Mouse (Mus musculus): Measurements from ENCODE around the gene B4galt2.
A peak's percentile ranks its signal among the peaks of the same experiment; 100 is the strongest.

B4galt2 gene

GRCm38 (mm10) chr4:117867823-117868222, 15.5 kb downstream of the B4galt2 start:
- DNase-seq (ENCODE audit: low spot score), result peak; percentile 43

GRCm38 (mm10) chr4:117867000-117867399, 16.3 kb downstream of the B4galt2 start:
- DNase-seq (ENCODE audit: low spot score), result no peak

GRCm38 (mm10) chr4:117866083-117866482, 17.2 kb downstream of the B4galt2 start:
- no peak for DNase-seq (ENCODE audit: low spot score)

GRCm38 (mm10) chr4:117862823-117863222, 20.5 kb downstream of the B4galt2 start:
- no peak for DNase-seq (ENCODE audit: low spot score)

GRCm38 (mm10) chr4:117860570-117860969, 22.7 kb downstream of the B4galt2 start:
- no peak for DNase-seq (ENCODE audit: low spot score)

- peak; percentile 44 for DNase-seq (ENCODE audit: low spot score)
Measured at GRCm38 (mm10) chr4:117858794-117859193, 24.5 kb downstream of the B4galt2 start.

GRCm38 (mm10) chr4:117855146-117855545, 28.1 kb downstream of the B4galt2 start:
- DNase-seq (ENCODE audit: low spot score), result no peak

- no peak for DNase-seq (ENCODE audit: low spot score)
Measured at GRCm38 (mm10) chr4:117852152-117852868, 31.0 kb downstream of the B4galt2 start.

- DNase-seq (ENCODE audit: low spot score), result no peak
Measured at GRCm38 (mm10) chr4:117850871-117851270, 32.4 kb downstream of the B4galt2 start.

- no peak for DNase-seq (ENCODE audit: low spot score)
Measured at GRCm38 (mm10) chr4:117850176-117850575, 33.1 kb downstream of the B4galt2 start.

GRCm38 (mm10) chr4:117849506-117849905, 33.8 kb downstream of the B4galt2 start:
- DNase-seq (ENCODE audit: low spot score), result no peak

GRCm38 (mm10) chr4:117849063-117849462, 34.2 kb downstream of the B4galt2 start:
- no peak for DNase-seq (ENCODE audit: low spot score)

GRCm38 (mm10) chr4:117847011-117847410, 36.3 kb downstream of the B4galt2 start:
- no peak for DNase-seq (ENCODE audit: low spot score)

- DNase-seq (ENCODE audit: low spot score), result no peak
Measured at GRCm38 (mm10) chr4:117846261-117846660, 37.0 kb downstream of the B4galt2 start.

- DNase-seq (ENCODE audit: low spot score), result no peak
Measured at GRCm38 (mm10) chr4:117845316-117845715, 38.0 kb downstream of the B4galt2 start.

- no peak for DNase-seq (ENCODE audit: low spot score)
Measured at GRCm38 (mm10) chr4:117844467-117844866, 38.8 kb downstream of the B4galt2 start.

GRCm38 (mm10) chr4:117843101-117843500, 40.2 kb downstream of the B4galt2 start:
- DNase-seq (ENCODE audit: low spot score), result no peak

GRCm38 (mm10) chr4:117841566-117841965, 41.7 kb downstream of the B4galt2 start:
- no peak for DNase-seq (ENCODE audit: low spot score)

- DNase-seq (ENCODE audit: low spot score), result no peak
Measured at GRCm38 (mm10) chr4:117840821-117841220, 42.5 kb downstream of the B4galt2 start.

- DNase-seq (ENCODE audit: low spot score), result no peak
Measured at GRCm38 (mm10) chr4:117839366-117839765, 43.9 kb downstream of the B4galt2 start.

GRCm38 (mm10) chr4:117837271-117837670, 46.0 kb downstream of the B4galt2 start:
- DNase-seq (ENCODE audit: low spot score), result no peak

GRCm38 (mm10) chr4:117836204-117836767, 47.0 kb downstream of the B4galt2 start:
- DNase-seq (ENCODE audit: low spot score), result peak; percentile 89

- DNase-seq (ENCODE audit: low spot score), result peak; percentile 75
Measured at GRCm38 (mm10) chr4:117835531-117836111, 47.7 kb downstream of the B4galt2 start.

All from spleen, adult 12 weeks (tissue).